Mouse (Mus musculus): ENCODE data around the gene Rrp8.

- no peak for TF ChIP-seq CTCF (IDR thresholded peaks at IDR 0.05; ENCODE audit: low read depth)
- no peak for TF ChIP-seq EP300 (IDR thresholded peaks at IDR 0.05; ENCODE audit: low read depth)
These were observed 40.1 kb upstream of the Rrp8 start for GRCm38 (mm10) chr7:105777316-105777715.
